Mouse (Mus musculus) megakaryocyte, embryonic 14.5 days (primary cell): ENCODE data around the gene Sgpl1.
"Not testable (repeated sequence)": the region's sequence is repeated elsewhere in the genome, so short reads cannot be mapped to it uniquely, and the experiment has no call there.

Experiments used
- FLI1 ChIP-seq: IDR thresholded peaks from 2 replicates; pipeline ENCODE4 v1.6.1; 2012; ENCODE audit warnings: low read length, inconsistent platforms, mixed read lengths
- GATA1 ChIP-seq: IDR thresholded peaks from 3 replicates; pipeline ENCODE4 v1.6.1; 2012; ENCODE audit warnings: mixed read lengths, low read length, inconsistent platforms, borderline replicate concordance

- TF ChIP-seq GATA1, FLI1: not testable (repeated sequence)
Measured at GRCm38 (mm10) chr10:61121732-61122131, 25.8 kb downstream of the Sgpl1 start.
